Mouse (Mus musculus) inflammation-experienced regulatory T-cells, adult 6 months (primary cell): Measurements from ENCODE around the gene Rpl36al. TPM values are rescaled to one million over a fixed set of nuclear protein-coding genes. Genes with fewer than 3 reads are reported as not detected.

Source experiments
- ATAC-seq: one replicate; pipeline ENCODE4 v1.8.0; 2017
- polyA plus RNA-seq, 3 experiments: library from polyadenylated mRNA; unstranded; fragments of 100-300 nt; shearing (Covaris generic); gene quantifications; one replicate each; pipeline ENCODE4 v1.2.1; 2017

Rpl36al gene
- 100 to 1,000 TPM; 533 to 565 (median 537) TPM for polyA plus RNA-seq

DNA sequence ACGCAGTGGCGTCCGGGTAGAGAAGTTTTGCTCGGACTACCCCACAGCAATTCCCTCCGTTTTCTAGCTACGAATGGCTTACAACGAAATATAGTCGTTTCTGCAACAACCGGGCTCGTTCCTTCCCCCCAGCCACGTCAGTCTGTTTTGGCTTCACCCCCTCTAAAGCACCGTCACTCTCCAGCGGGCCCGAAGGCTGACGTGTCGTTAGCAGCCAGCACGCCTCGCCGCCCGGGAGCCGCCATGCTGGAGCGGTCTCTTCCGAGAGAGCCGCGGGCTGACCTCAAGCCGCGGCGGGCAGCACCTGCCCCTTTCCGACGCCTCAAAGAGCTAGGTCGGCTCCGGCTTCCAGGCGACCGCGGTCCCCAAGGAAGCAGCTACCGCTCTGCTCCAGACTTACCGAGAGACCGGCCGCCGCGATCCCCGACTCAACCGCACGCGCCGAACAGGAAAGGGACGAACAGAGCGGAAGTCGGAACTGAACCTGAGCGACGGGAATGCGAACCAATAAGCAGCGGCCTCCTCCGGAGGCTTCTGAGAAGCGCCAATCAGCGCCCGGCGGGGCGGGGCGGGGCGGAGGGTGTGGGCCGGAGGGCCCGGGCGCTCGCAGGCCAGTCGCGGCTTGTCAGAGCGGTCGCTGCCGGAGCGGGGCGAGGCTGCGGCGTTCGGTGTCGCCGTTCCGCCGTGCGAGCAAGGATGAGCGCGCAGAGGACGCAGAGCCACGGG, at the start of gene Rpl36al, which contains the start of gene Mgat2:
Rpl36al (minus strand) TSS at position 501 of the 726 bp plus-strand sequence.
Mgat2 (plus strand) TSS at position 575 of the 726 bp plus-strand sequence.
- peak; percentile 97 for ATAC-seq

DNA sequence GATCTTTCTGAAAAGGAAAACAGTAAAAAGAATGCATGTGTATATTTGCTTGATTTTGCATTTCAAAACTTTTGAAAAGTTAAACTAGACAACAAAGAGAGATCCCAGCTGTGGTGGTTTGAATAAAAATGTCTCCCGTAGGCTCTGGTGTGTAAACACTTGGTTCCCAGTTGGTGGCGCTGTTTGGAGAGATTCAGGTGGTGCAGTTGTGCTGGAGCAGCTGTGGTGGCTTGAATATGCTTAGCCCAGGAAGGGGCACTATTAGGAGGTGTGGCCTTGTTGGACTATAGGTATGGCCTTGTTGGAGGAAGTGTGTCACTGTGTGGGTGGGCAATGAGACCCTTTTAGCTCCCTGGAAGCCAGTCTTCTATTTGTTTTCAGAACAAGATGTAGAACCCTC, 45.4 kb upstream of the Rpl36al start:
- peak; percentile 34 for ATAC-seq

DNA sequence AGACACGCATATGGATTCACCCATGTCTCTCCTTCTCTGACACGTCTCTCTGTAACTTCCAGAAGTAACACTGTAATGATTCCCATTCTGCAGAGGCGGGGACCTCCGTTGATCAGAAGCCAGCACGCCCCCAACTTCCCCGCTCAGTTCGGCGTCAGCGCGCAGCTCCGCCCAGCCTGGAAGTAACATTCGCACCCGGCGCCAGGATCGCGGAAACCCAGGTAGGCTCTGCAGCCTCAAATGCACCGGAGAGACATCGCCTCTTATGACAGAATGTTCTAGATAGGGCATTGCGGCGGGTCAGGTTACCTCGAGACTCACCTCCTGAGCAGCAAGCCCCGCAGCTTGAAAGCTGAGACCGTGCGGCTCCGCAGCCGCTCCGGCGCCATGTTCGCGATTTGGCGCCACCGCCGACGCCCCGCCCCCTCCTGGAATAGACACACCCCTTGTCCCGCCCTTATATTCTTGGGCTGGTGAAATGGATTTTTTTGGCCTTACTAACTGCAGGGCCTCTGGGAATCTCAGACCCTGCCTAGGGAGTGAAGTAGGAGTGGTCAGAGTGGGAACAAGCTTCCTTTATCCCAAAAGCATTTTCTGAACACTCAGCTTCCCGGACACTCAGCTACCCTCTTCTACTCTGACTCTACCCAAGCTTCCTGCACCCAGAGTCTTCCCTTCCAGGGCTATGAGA, 44.0 kb upstream of the Rpl36al start, which contains the start of gene Pole2:
Pole2 (minus strand) TSS at position 420 of the 691 bp plus-strand sequence.
- ATAC-seq = peak; percentile 93

DNA sequence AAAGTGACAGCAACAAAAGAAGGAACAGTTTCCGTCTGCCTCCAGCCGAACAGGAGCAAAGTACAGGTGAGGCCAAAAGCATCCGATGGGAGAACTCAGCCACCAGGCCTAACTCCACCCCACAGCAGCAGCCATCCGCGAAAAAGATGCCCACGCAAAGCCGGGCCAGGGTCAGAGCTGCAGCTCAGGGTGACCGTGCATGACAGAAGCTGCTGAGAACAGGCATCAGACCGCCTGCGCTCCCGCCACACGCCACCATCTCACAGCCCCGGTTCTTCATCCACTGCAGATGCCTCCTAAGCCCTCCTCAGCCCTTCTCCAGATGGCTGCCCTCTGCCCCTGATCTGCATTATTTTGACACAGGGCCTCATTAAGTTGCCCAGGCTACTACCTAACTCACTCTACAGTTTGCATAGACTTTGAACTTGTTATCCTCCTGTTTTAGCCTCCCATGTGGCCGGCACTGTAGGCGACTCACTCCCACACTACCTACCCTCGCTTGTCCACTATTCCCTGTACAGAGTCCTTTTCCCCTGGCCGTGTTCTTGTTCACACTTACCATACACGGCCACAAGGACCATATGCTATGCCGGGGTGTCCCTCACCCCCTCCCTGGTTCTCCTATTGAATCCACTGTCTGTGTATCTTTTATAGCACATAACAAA, 36.9 kb upstream of the Rpl36al start:
- no peak for ATAC-seq

DNA sequence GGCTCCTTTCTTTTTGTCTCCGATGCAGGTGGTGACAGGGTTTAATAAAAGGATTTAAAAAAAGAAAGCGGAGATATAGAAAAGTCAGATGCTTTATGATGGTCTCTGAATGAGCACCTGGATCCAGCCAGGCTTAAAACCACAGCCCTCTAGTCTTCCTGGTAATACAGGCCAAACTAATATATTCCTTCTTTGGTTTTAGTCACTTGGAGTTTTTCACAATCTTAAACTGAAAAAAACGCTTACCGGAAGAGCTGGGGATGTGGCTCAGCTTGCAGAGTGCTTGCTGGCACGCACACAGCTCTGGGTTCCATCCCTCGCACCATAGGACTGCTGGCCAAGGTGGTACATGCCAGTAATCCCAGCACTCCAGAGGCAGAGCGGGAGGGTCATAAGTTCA, 32.7 kb upstream of the Rpl36al start:
- ATAC-seq = no peak

DNA sequence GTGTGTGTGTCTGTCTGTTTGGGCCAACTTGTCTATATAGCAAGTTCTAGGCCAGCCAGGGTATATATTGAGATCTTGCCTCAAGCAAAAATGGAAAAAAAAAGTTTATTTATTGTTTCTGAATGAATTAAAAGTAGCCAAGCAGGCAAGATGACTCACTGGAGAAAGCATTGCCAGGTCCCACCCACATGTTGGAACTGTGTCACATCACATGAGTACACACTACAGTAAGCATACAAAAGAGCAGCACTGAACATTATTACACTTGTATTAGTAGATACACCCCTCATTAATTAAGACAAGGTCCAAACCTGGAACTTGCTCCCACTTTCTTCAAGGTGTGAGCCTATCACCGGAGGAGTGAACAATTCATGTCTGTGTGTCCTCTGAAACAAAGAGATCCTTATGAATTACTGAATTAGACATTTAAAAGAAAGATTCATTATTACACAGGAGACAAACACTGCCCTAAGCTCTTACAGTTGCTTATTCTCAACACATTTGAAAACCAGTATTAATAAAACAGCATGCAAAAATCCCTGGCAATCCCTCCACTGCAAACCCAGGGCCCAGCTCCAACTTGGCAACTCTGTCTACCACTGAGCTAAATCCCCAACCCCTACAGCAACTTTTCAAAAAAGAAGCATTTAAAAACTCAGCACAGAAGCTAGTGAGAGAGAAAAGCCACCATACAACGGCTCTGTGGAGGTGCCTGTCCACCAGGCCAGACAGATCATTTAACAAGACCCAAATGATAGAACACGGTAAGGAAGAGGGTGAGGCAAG, 31.3 kb upstream of the Rpl36al start:
- ATAC-seq = no peak

GRCm38 (mm10) chr12:69214393-69214792, 30.5 kb upstream of the Rpl36al start:
- no peak for ATAC-seq

GRCm38 (mm10) chr12:69213186-69213777, 29.4 kb upstream of the Rpl36al start:
- no peak for ATAC-seq

DNA sequence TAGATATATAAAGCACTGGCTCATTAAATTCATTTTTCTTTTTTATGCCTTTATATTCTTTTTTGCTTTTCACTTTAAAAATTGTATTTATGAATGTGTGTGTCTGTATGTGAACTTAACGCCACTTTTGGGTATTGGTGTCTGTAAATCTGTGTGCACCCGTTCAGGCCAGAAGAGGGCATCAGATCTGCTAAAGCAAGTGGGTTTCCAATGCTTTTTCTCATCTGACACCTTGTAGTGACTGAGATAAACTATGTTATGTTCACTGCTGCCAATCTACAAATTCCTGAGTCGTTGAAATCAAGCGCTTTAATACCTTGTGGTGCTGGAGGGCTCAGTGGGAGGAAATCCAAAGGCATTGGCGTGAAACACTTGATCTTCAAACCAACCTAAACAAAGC, 27.2 kb upstream of the Rpl36al start:
- ATAC-seq = no peak

DNA sequence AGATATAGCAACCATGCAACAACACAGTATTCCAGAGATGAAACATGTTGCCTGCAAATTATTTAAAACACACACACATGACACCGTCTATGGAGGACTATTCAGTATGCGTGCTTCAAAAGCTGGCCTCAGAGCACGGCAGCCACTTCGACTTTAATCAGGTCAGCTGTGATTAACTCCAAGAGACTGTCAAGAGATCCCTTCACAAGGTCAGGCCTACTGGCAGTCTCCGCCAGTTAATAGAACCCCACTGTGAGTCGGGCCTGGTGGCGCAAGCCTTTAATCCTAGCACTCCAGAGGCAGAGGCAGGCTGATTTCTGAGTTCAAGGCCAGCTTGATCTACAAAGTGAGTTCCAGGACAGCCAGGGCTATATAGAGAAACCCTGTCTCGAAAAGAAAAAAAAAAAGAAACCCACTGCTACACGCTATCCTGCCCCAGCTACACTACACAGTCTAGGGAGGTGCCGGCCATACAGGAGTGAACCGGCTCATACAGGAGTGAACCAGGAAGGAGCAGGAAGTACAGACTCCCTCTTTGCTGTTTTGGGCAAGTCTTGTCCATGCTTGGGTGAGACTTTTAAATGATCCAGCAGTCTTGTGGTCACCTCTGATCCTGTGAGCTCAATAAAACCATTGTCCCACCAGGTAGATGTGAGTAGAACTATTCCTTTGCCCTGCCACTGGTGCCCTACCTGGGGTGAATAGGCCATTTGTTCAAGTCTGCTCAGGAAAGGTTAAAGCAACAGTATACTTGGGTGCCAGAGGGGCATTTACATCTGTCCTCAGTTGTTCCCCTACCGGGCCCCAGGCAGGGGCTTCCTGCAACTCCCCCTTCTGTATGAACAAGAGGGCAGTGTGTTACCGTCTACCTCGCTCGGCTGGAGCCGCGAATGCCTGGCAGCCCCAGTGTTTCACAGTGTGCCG, 26.4 kb upstream of the Rpl36al start:
- no peak for ATAC-seq

GRCm38 (mm10) chr12:69208520-69208919, 24.6 kb upstream of the Rpl36al start:
- no peak for ATAC-seq

DNA sequence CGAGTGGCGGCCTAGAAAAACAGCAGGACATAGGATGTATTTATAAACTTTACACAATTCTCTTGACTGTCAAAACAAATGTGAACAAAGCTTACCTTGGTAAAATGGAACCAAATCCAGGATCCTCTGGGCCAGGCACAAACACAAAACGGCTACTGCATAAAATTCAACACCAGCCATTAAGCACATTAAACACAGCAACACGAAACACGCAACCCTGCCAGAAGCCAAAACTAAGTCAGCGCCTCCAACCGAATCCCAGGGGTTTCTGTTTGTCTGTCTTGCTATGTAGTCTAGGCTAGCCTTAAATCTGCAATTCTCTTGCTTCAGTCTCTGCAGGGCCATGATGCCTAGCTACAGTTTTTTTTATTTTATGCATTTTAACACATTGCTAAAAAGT, 24.0 kb upstream of the Rpl36al start:
- ATAC-seq = no peak

DNA sequence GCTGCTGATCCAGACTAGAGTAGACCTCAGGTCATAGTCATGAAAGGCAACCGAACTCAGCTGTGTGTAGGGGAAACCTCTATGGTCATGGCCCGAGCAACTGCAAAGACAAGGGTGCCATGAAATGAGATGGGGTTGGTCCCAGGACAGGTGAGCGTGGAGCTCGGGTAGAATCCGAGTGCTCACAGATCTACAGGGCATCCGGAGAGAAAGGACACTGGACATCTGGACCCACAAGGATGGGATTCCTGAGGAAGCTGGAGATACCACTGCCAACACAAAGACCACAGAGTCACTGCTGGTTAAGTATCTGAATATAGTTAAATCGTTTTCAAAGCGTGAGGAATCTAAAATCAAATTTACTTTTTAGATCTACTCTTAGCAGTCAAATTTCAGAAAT, 23.5 kb upstream of the Rpl36al start:
- ATAC-seq = no peak

GRCm38 (mm10) chr12:69204052-69204833, 20.4 kb upstream of the Rpl36al start, which contains the start of gene Gm49384:
Gm49384 (minus strand) TSS chr12:69204267.
- ATAC-seq = no peak

DNA sequence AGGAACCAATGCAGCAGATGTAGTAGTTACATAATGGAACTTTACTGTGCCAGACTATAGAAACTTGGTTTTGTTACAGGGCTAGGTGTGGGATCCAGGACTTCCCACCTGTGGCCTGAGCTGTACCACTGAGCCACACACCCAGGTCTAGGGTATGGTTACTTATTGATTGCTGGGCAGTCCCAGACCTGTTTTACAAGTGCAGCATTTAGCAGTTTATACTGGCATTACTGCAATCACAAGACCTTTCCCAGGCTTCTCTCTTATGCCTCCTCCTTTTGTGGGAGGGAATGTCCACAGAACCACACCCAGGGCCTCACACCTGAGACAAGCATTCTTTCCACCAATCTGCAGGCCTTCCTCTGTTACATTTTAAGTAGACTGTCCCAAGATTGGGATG, 15.1 kb upstream of the Rpl36al start:
- ATAC-seq = no peak

GRCm38 (mm10) chr12:69198164-69198535, 14.3 kb upstream of the Rpl36al start, which contains the start of gene Dnaaf2:
Dnaaf2 (minus strand) TSS chr12:69198429.
- peak; percentile 4 for ATAC-seq

GRCm38 (mm10) chr12:69197378-69198163, 13.7 kb upstream of the Rpl36al start:
- peak; percentile 69 for ATAC-seq

DNA sequence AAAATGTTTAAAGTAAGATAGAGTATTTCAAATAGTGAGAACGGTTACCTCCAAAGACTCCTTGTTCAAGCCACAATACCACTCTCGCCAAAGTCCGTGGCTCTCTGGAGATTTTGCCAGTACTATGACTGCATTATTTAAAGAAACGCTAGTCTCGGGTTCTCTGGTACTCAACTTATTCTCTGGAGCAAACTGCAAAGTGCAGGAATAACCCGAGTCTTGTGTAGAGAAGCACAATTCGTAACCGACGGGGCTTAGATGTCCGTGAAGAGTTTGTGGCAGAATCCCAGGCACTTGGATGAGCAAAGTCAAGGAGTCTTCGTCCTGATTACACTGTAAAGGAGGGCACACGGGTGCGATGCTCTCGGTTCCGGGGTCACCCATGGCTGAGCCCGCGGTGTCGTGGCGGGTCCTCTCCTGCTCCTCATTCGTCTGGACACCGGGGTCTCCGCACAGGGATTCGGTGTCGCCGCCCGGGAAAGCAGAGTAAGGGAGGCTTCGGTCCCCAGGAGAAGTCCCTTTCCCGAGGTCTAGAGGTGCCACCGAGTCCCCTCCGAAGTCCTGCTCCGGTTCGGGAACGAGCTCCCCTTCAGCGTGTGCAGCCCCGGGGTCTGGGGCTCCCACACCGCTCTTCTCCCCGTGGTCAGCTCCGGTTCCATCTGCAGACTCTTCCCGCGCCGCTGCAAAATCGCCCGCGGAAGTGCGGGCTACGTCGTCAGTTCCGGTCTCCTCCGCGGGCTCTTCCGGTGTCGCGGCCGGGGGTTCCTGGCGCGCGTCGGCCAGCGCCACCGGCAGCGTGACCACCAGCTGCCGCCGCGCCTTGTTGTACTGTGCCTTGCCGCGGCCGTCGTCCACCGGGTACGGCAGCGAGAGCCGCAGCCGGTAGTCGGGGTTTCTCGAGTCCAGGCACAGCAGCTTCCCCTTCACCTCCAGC, 12.8 kb upstream of the Rpl36al start, which contains the start of gene Gm49383:
Gm49383 (minus strand) TSS at position 661 of the 934 bp plus-strand sequence.
- peak; percentile 70 for ATAC-seq
